Mouse (Mus musculus) gastrocnemius, postnatal 4 days (tissue): ENCODE data around the gene Olfr1352. TPM values are rescaled to one million over a fixed set of nuclear protein-coding genes. Genes with fewer than 3 reads are reported as not detected.
"Not testable (repeated sequence)": the region's sequence is repeated elsewhere in the genome, so short reads cannot be mapped to it uniquely, and the experiment has no call there.

Experiments used
- DNase-seq, 2 experiments: peaks; one replicate each; pipeline ENCODE4 v3.0.0; 2021 to 2022; ENCODE audit warnings: low spot score in 2 of 2, mixed read lengths in 2 of 2
- long read RNA-seq, 2 experiments: library from polyadenylated mRNA; stranded (forward); transcript quantifications; one replicate each; pipeline ENCODE4 v2.0.0; 2021
- total RNA-seq, 2 experiments: library from RNA; stranded (reverse); gene quantifications; 2 replicates each; pipeline ENCODE4 v1.2.3; 2021

The Olfr1352 gene
- not detected for total RNA-seq
- long read RNA-seq, experiment 1, result 0 reads
- long read RNA-seq, experiment 2, result 0 reads

- no peak for DNase-seq
Measured at GRCm38 (mm10) chr10:78980750-78981149, at the start of gene Olfr1352. Gene Olfr1352 (plus strand): TSS chr10:78981050.

DNA sequence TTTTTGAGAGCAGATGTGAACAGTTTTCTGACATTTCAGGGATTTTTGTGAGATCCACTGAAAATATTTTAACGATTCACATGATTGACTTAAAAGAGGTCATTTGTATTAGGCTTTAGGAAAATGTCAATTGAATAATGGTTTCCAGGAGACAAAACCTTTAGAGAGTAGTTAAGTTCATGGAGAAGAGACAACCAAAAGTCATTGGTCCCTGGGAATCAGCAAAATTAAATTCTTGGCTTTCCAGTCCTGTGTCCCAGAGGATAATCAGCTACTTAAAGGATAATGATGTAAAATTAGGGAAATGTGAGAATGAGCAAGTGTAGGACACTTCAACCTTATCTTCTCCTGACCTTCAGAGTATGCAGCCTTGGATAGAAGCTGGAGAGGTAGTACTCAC, 30.5 kb upstream of the Olfr1352 start, which contains the start of gene Olfr8:
Olfr8 (plus strand) TSS at position 301 of the 400 bp plus-strand sequence.
- not testable (repeated sequence) for DNase-seq

GRCm38 (mm10) chr10:78963009-78963408, 17.8 kb upstream of the Olfr1352 start, which contains the start of gene Olfr1353:
Gene Olfr1353 (plus strand): TSS chr10:78963309.
- DNase-seq, result not testable (repeated sequence)

DNA sequence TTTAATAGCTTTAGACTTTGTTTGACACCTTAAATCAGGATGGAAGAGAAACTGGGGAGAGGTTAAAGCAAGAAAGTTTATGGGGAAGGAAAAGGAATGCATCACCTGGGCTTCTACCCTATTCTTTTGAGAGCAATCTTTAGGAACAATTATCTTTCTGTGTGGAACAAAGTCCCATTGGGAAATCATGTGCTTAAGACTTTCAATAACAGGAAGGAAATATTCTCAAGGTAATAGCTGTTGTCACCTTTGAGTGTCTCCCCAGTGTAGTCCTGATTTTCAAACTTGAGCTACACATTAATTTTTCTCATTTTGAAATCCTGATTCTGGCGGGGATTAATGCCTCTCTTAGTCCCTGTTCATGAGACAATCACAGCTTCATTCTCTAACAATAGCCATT, 31.3 kb downstream of the Olfr1352 start, which contains the start of gene Olfr1351:
Olfr1351 (plus strand) TSS at position 301 of the 400 bp plus-strand sequence.
- DNase-seq, result no peak

DNA sequence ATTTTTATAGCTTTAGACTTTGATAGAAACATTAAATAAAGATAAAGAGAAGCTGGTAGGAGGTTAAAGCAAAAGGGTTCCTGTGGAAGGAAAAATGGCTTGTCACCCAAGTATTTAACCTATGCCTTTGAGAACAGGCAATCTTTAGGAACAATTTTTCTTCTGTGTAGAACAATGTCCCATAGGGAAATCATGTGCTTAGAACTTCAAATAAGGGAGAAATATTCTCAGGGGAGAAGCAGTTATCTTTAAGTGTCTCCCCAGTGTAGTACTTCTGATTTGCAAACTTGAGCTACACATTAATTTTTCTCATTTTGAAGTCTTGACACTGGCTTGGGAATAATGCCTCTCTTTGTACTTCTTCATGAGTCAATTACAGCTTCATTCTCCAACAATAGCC, 47.6 kb downstream of the Olfr1352 start, which contains the start of gene Olfr57:
Olfr57 (plus strand) TSS at position 301 of the 400 bp plus-strand sequence.
- DNase-seq, result no peak

Other genes starting within 250 kb of the Olfr1352 start
- not detected for gene Ccdc105, start 228.0 kb upstream of the Olfr1352 start, total RNA-seq
- under 1 TPM; 0.21 to 0.69 TPM for gene Slc1a6, start 200.6 kb upstream of the Olfr1352 start, total RNA-seq
- gene Olfr1356, start 128.9 kb upstream of the Olfr1352 start, total RNA-seq, result not detected
- gene Olfr1355, start 105.5 kb upstream of the Olfr1352 start, total RNA-seq, result not detected
- gene Olfr1354, start 67.9 kb upstream of the Olfr1352 start, total RNA-seq, result not detected
- not detected for gene Olfr8, start 30.4 kb upstream of the Olfr1352 start, total RNA-seq
- not detected for gene Olfr1353, start 17.7 kb upstream of the Olfr1352 start, total RNA-seq
- not detected for gene Olfr1351, start 31.4 kb downstream of the Olfr1352 start, total RNA-seq
- not detected for gene Olfr57, start 47.7 kb downstream of the Olfr1352 start, total RNA-seq
- gene 2610008E11Rik, start 116.5 kb downstream of the Olfr1352 start, total RNA-seq, result 10 to 100 TPM; 17.4 to 19.3 TPM
- gene Vmn2r80, start 167.7 kb downstream of the Olfr1352 start, total RNA-seq, result not detected